Mouse (Mus musculus): ENCODE measurements around the gene Nrsn1. TPM values are rescaled to one million over a fixed set of nuclear protein-coding genes. Genes with fewer than 3 reads are reported as not detected.
A peak's percentile ranks its signal among the peaks of the same experiment; 100 is the strongest.
"Not testable (repeated sequence)": the region's sequence is repeated elsewhere in the genome, so short reads cannot be mapped to it uniquely, and the experiment has no call there.

Gene Nrsn1
- polyA plus RNA-seq (2016; fragmentation: Nextera tagmentation; extraction: Ambion mirVana): 27.9 and 28.1 TPM in 2 replicates

DNA sequence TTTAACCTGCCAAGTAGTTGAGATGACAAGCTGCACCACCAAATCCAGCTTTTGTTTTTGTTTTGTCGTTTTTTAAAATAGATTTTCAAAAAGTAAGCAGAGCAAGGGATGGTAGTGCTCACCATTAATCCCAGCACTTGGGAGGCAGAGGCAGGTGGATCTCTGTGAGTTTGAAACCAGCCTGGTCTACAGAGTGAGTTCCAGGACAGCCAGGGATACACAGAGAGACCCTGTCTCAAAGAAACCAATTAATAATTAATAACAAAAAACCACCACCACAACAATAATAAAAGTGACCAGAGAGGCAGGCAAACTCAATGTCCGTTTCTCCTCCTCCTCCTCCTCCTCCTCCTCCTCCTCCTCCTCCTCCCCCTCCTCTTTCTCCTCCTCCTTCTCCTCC, at the start of gene Nrsn1:
Gene Nrsn1, minus strand, starts transcription at position 101 of the 400 bp plus-strand sequence.
- peak within 1 kb of the TSS; percentile 70 for H3K4me2 ChIP-seq (replicated peaks)
- H3K4me1 ChIP-seq; H3K27me3 ChIP-seq (replicated peaks); H3K36me3 ChIP-seq; H3K9me3 ChIP-seq; H3K27ac ChIP-seq: not testable (repeated sequence)
- H3K4me3 ChIP-seq: peak within 1 kb of the TSS; percentile 43
- WGBS: 67% methylated on average over 2 of the region's 2 CpGs
- ATAC-seq (ENCODE audit: low FRiP score, low read depth): 0 out of 2 replicates have a peak, but pooled peaks have one; percentile 42
- peak within 1 kb of the TSS; percentile 40; the same call in 1 of the 2 replicates for H3K9ac ChIP-seq

DNA sequence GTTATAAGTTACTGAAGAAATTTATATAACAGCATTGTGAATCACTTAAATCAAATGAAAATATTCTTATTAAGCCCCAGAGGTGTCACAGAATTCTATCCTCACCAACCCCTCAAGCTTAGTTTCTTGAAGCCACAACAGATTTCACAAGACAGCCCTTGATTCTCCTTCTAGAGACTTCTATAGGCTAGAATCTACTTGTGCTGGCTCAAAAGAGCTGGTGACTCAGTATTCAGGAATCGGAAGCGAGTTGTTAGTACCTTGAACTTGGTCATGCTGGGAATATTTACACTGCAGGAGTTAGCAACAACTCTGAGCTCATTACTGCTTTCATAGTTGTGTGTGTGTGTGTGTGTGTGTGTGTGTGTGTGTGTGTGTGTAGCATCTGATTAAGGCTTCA, 41.8 kb upstream of the Nrsn1 start:
- H3K27ac ChIP-seq: no peak overlapping the region
- no peaks in the 10 kb centered on the region for H3K36me3 ChIP-seq
- H3K4me2 ChIP-seq (replicated peaks): no peak overlapping the region
- no peak overlapping the region for H3K9ac ChIP-seq
- no peaks in the 10 kb centered on the region for H3K4me1 ChIP-seq
- WGBS: 94% methylated on average over 2 of the region's 2 CpGs
- no peak overlapping the region for H3K4me3 ChIP-seq
- ATAC-seq (ENCODE audit: low FRiP score, low read depth): no peak
- H3K27me3 ChIP-seq (replicated peaks): no peaks in the 10 kb centered on the region
- H3K9me3 ChIP-seq: no peaks in the 10 kb centered on the region

DNA sequence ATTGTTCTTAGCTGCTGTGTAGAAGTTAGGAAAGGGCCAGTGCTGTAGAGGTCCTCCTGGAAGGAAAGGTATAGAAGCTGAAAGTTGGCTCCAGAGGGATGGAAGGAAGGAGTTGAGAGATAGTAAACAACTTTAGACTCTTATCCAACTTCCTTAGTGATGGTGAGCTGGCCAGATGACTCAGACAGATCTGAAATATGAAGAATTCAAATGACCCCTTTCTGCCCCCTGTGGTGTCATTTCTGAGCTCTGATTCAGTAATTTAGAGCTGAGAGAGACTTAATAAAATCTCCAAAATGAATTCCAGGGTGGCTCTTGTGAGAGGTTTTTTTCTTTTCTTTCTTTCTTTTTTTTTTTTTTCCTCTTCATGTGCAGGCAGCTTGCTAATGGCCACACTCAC, 39.8 kb upstream of the Nrsn1 start:
- H3K4me3 ChIP-seq: no peak overlapping the region
- no peak overlapping the region for H3K27ac ChIP-seq
- no peak overlapping the region for H3K9ac ChIP-seq
- no peak for ATAC-seq (ENCODE audit: low FRiP score, low read depth)
- no peaks in the 10 kb centered on the region for H3K4me1 ChIP-seq
- no peaks in the 10 kb centered on the region for H3K36me3 ChIP-seq
- H3K9me3 ChIP-seq: no peaks in the 10 kb centered on the region
- no peak overlapping the region for H3K4me2 ChIP-seq (replicated peaks)
- H3K27me3 ChIP-seq (replicated peaks): no peaks in the 10 kb centered on the region

GRCm38 (mm10) chr13:25288736-25289135, 18.4 kb upstream of the Nrsn1 start:
- Histone ChIP-seq H3K9me3 (no peaks in the 10 kb centered on the region), H3K4me2 (replicated peaks) (no peak overlapping the region), H3K9ac (no peak overlapping the region), H3K27ac (no peak overlapping the region), H3K4me1 (no peaks in the 10 kb centered on the region), H3K36me3 (no peaks in the 10 kb centered on the region), H3K4me3 (no peak overlapping the region), H3K27me3 (replicated peaks) (no peaks in the 10 kb centered on the region)
- 88% methylated on average over 1 of the region's 1 CpGs for WGBS
- ATAC-seq (ENCODE audit: low FRiP score, low read depth): no peak

DNA sequence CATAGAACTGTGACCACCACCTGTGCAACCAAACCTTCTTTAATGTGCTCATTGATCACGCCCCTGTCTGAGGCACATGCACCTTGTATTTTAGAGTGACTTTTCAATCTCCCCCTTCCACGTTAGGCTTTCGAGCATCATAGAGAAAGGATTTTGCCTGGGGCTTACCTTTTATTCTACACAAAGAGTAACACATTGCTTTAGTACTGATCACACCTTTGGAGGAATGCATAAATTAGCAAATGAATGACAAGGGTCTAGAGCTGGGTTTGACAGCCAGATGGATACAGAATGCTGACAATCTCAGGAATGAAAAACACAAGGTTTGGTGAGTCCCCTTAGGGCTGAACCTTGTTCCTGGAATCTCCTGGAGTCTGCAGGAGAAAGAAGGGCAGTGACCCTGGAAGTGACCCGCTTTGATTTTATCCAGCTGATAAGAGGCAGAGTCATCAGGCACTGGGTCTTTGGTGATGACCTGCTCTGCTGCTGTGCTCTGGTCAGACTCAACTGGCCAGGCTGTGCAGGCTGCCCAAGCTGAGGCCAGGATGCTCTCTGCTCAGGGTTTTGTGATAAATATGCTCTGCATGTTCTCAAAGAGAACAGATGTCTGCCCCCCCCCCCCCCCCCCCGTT, 4.7 kb upstream of the Nrsn1 start:
- no peak overlapping the region for H3K27ac ChIP-seq
- H3K36me3 ChIP-seq: no peaks in the 10 kb centered on the region
- no peak overlapping the region for H3K9ac ChIP-seq
- WGBS: 62% methylated on average over 5 of the region's 5 CpGs
- H3K4me1 ChIP-seq: no peaks in the 10 kb centered on the region
- H3K27me3 ChIP-seq (replicated peaks): no peaks in the 10 kb centered on the region
- H3K9me3 ChIP-seq: no peaks in the 10 kb centered on the region
- ATAC-seq (ENCODE audit: low FRiP score, low read depth): no peak
- no peak overlapping the region for H3K4me3 ChIP-seq
- H3K4me2 ChIP-seq (replicated peaks): no peak overlapping the region

DNA sequence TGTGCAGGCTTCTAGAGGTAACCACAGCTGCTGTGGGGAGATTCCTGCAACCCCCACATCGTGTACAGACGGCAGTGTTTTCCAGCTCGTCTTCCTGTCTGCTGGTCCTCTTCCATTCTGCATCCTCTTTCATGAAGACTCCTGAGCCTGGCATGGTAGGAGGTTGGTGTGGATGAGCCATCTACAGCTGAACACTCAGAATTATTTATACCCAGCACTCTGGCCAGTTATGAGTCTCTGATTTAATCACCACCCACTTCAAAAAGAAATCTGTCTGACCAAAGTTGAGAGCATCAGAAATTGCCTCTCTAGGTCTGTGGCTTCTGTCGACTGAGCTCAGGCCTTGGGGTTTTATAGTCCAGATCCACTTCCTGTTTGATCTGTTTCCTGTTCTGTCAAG, 1.9 kb upstream of the Nrsn1 start:
- ATAC-seq (ENCODE audit: low FRiP score, low read depth): no peak
- Histone ChIP-seq H3K4me3 (no peak overlapping the region), H3K27ac (no peak overlapping the region), H3K36me3 (no peaks in the 10 kb centered on the region), H3K4me1 (0 out of 2 replicates have a peak, but pooled peaks cover 7% of the 10 kb centered on the region), H3K9me3 (no peaks in the 10 kb centered on the region), H3K9ac (no peak overlapping the region), H3K27me3 (replicated peaks) (no peaks in the 10 kb centered on the region), H3K4me2 (replicated peaks) (no peak overlapping the region)
- WGBS: 87% methylated on average over 4 of the region's 4 CpGs

- Histone ChIP-seq H3K9ac (peak overlapping the region; percentile 40; the same call in 1 of the 2 replicates), H3K4me2 (replicated peaks) (peak overlapping the region; percentile 70), H3K4me3 (peak overlapping the region; percentile 43), H3K27me3 (replicated peaks) (no peaks in the 10 kb centered on the region), H3K4me1 (0 out of 2 replicates have a peak, but pooled peaks cover 7% of the 10 kb centered on the region), H3K27ac (no peak overlapping the region), H3K36me3 (no peaks in the 10 kb centered on the region), H3K9me3 (no peaks in the 10 kb centered on the region)
- peak; percentile 97 for ATAC-seq (ENCODE audit: low FRiP score, low read depth)
- WGBS: 2% methylated on average over 42 of the region's 42 CpGs
Measured at GRCm38 (mm10) chr13:25269569-25270268, 583 bp downstream of the Nrsn1 start.

GRCm38 (mm10) chr13:25269039-25269438, 1.3 kb downstream of the Nrsn1 start:
- Histone ChIP-seq H3K4me2 (replicated peaks) (peak overlapping the region; percentile 70), H3K4me3 (no peak overlapping the region), H3K4me1 (0 out of 2 replicates have a peak, but pooled peaks cover 7% of the 10 kb centered on the region), H3K9ac (no peak overlapping the region), H3K9me3 (no peaks in the 10 kb centered on the region), H3K27ac (no peak overlapping the region), H3K36me3 (no peaks in the 10 kb centered on the region), H3K27me3 (replicated peaks) (no peaks in the 10 kb centered on the region)
- 13% methylated on average over 2 of the region's 2 CpGs for WGBS
- peak; percentile 34; the same call in 1 of the 2 replicates for ATAC-seq (ENCODE audit: low FRiP score, low read depth)

- 79% methylated on average over 4 of the region's 4 CpGs for WGBS
- no peak overlapping the region for H3K9ac ChIP-seq
- no peak for ATAC-seq (ENCODE audit: low FRiP score, low read depth)
Measured at GRCm38 (mm10) chr13:25262748-25263147, 7.6 kb downstream of the Nrsn1 start.

GRCm38 (mm10) chr13:25257608-25258007, 12.7 kb downstream of the Nrsn1 start:
- Histone ChIP-seq H3K27me3 (replicated peaks) (no peaks in the 10 kb centered on the region), H3K9me3 (no peaks in the 10 kb centered on the region), H3K36me3 (no peaks in the 10 kb centered on the region), H3K4me3 (no peak overlapping the region), H3K4me1 (no peaks in the 10 kb centered on the region), H3K9ac (no peak overlapping the region), H3K4me2 (replicated peaks) (no peak overlapping the region), H3K27ac (no peak overlapping the region)
- no peak for ATAC-seq (ENCODE audit: low FRiP score, low read depth)
- 86% methylated on average over 6 of the region's 6 CpGs for WGBS

More at GRCm38 (mm10) chr13:25262748-25263147, 7.6 kb downstream of the Nrsn1 start:
- H3K4me1 ChIP-seq: no peaks in the 10 kb centered on the region
- no peaks in the 10 kb centered on the region for H3K27me3 ChIP-seq (replicated peaks)
- H3K4me3 ChIP-seq: no peak overlapping the region
- H3K4me2 ChIP-seq (replicated peaks): no peak overlapping the region
- no peak overlapping the region for H3K27ac ChIP-seq
- H3K9me3 ChIP-seq: no peaks in the 10 kb centered on the region
- H3K36me3 ChIP-seq: no peaks in the 10 kb centered on the region

DNA sequence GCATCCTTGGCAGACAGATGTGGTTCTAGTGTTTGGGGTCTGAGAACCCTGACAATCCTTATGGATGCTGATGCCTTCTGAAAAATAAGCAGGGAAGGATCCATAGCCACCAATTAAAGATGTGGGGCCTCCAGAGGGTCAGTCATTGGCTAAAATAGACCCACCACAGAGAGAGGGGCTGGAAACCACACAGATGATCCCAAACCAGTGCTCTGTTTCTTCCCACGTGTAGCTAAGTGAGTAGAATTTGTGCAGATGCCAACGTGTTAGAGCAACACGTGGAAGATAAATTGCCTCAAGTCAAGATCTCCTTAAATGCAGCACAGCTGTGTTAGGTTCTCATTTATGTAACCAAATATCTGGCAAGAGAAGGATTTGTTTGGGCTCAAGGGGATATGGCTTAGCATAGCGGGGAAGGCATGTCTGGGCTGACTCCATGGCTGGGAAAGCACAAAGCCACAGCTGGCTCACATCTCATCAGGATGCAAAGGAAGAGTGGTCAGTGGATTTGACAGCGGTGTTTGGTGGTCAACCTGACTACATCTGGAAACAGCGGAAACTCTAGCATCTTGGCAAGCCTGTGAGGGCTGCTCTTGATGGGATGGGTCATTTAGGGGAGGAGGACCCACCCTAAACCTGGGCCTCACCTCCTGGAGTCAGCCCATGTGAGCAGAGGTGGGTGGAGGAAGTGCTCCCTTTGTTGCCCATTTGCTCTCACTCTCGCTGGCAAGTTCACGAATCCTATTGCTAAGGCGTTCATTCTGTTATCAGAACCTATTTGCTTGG, 15.6 kb downstream of the Nrsn1 start:
- no peaks in the 10 kb centered on the region for H3K9me3 ChIP-seq
- 87% methylated on average over 9 of the region's 9 CpGs for WGBS

DNA sequence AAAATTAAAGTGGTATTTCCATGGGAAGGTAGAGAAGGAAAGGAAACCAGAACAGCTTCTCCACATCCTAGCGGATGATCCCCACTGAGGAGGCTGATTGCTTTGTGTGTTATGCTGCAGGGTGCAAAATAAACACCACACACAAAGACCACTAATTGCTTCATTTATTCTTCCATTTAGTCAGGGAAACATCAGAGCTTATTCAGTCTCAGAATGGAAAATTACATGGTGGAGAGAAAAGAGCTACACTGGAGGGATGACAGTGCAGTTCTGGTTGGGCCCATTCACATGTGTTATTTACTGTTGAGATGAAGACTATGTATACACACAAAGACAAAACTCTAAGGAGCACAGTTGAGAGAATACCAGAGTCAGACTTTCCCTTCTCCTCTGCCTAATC, 18.4 kb downstream of the Nrsn1 start:
- Histone ChIP-seq H3K4me1 (no peaks in the 10 kb centered on the region), H3K4me3 (no peak overlapping the region), H3K27ac (no peak overlapping the region), H3K9me3 (no peaks in the 10 kb centered on the region), H3K4me2 (replicated peaks) (no peak overlapping the region), H3K27me3 (replicated peaks) (no peaks in the 10 kb centered on the region), H3K9ac (no peak overlapping the region), H3K36me3 (no peaks in the 10 kb centered on the region)
- ATAC-seq (ENCODE audit: low FRiP score, low read depth): no peak
- WGBS: 74% methylated on average over 1 of the region's 1 CpGs

More for the DNA sequence above, 15.6 kb downstream of the Nrsn1 start:
- no peak overlapping the region for H3K4me3 ChIP-seq
- no peak overlapping the region for H3K4me2 ChIP-seq (replicated peaks)
- H3K4me1 ChIP-seq: no peaks in the 10 kb centered on the region
- H3K27ac ChIP-seq: no peak overlapping the region
- no peak for ATAC-seq (ENCODE audit: low FRiP score, low read depth)
- no peak overlapping the region for H3K9ac ChIP-seq
- H3K27me3 ChIP-seq (replicated peaks): no peaks in the 10 kb centered on the region
- H3K36me3 ChIP-seq: no peaks in the 10 kb centered on the region

Data from neural tube, embryonic 12.5 days (tissue).